Comparison of ENCODE assay signal across 12 mouse cellular contexts in genomic region chr5:35035795-35036194, GRCm38 (mm10). TPM values are rescaled to one million over a fixed set of nuclear protein-coding genes. Genes with fewer than 3 reads are reported as not detected.
DNase-seq lines count a peak whose midpoint lies in the region; ATAC-seq and TF ChIP-seq lines count a peak whose summit lies in the region.
"Had no signal": no experiment of that assay in that cellular context is flagged by ENCODE, and none has a peak within 500 bp of the region (broad histone marks: within the 10 kb centered on the region; RNA-seq: fewer than 3 reads in every experiment).

No protein-coding gene starts in this region.

- no peak overlapping the region for H3K27ac ChIP-seq in kidney, embryonic 15.5 days
- peak overlapping the region; percentile 69 for H3K27ac ChIP-seq in brown adipose tissue, adult 24 weeks (replicated peaks; ENCODE audit: low read depth, low read length)
- peak overlapping the region; percentile 88 for H3K27ac ChIP-seq in heart, postnatal 0 days (ENCODE audit: low read depth)
- H3K27ac ChIP-seq in midbrain, embryonic 10.5 days (replicated peaks): no peak overlapping the region
- H3K27ac ChIP-seq: stomach, embryonic 15.5 days had no signal

- H3K36me3 ChIP-seq in kidney, embryonic 15.5 days: peaks cover 24% of the 10 kb centered on the region
- peaks cover 26% of the 10 kb centered on the region for H3K36me3 ChIP-seq in heart, postnatal 0 days (replicated peaks; ENCODE audit: control insufficient read depth, insufficient read depth, low read length)
- H3K36me3 ChIP-seq in midbrain, embryonic 10.5 days: peaks cover 51% of the 10 kb centered on the region

- peak; percentile 29 for DNase-seq in kidney, adult 9 months
- DNase-seq in heart, postnatal 0 days (ENCODE audit: low spot score): peak; percentile 67
- peak; percentile 52 for DNase-seq in lung, postnatal 25 days (ENCODE audit: low spot score)
- no peak for DNase-seq in retina, embryonic 14.5 days (ENCODE audit: low spot score)
- no peak for DNase-seq in cerebellum, postnatal 14 days
- DNase-seq in midbrain, embryonic 10.5 days (ENCODE audit: low spot score): no peak
- DNase-seq: cerebellum, postnatal 10 days; midbrain, embryonic 14.5 days had no signal

- no peak overlapping the region for H3K4me2 ChIP-seq in kidney, embryonic 15.5 days
- no peak overlapping the region for H3K4me2 ChIP-seq in heart, postnatal 0 days (ENCODE audit: low read depth, low read length)
- H3K4me2 ChIP-seq: stomach, embryonic 15.5 days had no signal

- peaks cover 3% of the 10 kb centered on the region for H3K4me1 ChIP-seq in kidney, embryonic 15.5 days
- peaks cover 23% of the 10 kb centered on the region for H3K4me1 ChIP-seq in brown adipose tissue, adult 24 weeks (ENCODE audit: control insufficient read depth, insufficient read depth, insufficient read length, low read length)
- peaks cover 13% of the 10 kb centered on the region; the same call in 1 of the 2 replicates for H3K4me1 ChIP-seq in heart, postnatal 0 days (ENCODE audit: control insufficient read depth, insufficient read depth)
- H3K4me1 ChIP-seq in midbrain, embryonic 10.5 days: 0 out of 2 replicates have a peak, but pooled peaks cover 3% of the 10 kb centered on the region
- H3K4me1 ChIP-seq: stomach, embryonic 15.5 days had no signal

- H3K4me3 ChIP-seq in kidney, embryonic 15.5 days (replicated peaks): no peak overlapping the region
- no peak overlapping the region for H3K4me3 ChIP-seq in brown adipose tissue, adult 24 weeks (ENCODE audit: insufficient read depth, low read depth, low read length)
- no peak overlapping the region for H3K4me3 ChIP-seq in heart, postnatal 0 days (ENCODE audit: low read depth, low read length)
- no peak overlapping the region for H3K4me3 ChIP-seq in midbrain, embryonic 10.5 days
- H3K4me3 ChIP-seq: stomach, embryonic 15.5 days had no signal

- no peak for ATAC-seq in kidney, embryonic 15.5 days (replicated peaks; ENCODE audit: low FRiP score)
- peak; percentile 75 for ATAC-seq in heart, postnatal 0 days (ENCODE audit: insufficient read depth, low read depth)

- no peak for TF ChIP-seq CTCF in heart, postnatal 0 days (IDR thresholded peaks at IDR 0.05; ENCODE audit: low read depth)

- H3K9me3 ChIP-seq in kidney, embryonic 15.5 days (replicated peaks): no peaks in the 10 kb centered on the region
- H3K9me3 ChIP-seq in heart, postnatal 0 days (replicated peaks; ENCODE audit: control insufficient read depth, low read length): no peaks in the 10 kb centered on the region
- H3K9me3 ChIP-seq in midbrain, embryonic 10.5 days (replicated peaks): no peaks in the 10 kb centered on the region
- H3K9me3 ChIP-seq: stomach, embryonic 15.5 days had no signal

- TF ChIP-seq EP300 in heart, postnatal 0 days (IDR thresholded peaks at IDR 0.05; ENCODE audit: low read depth): 0 out of 2 replicates have a peak, but pooled peaks have one; percentile 82

- H3K27me3 ChIP-seq in kidney, embryonic 15.5 days: no peaks in the 10 kb centered on the region
- H3K27me3 ChIP-seq in heart, postnatal 0 days (ENCODE audit: control insufficient read depth, insufficient read depth, low read length): no peaks in the 10 kb centered on the region
- H3K27me3 ChIP-seq in midbrain, embryonic 10.5 days (ENCODE audit: low read depth, poor library complexity, severe bottlenecking): no peaks in the 10 kb centered on the region
- H3K27me3 ChIP-seq: stomach, embryonic 15.5 days had no signal

- WGBS in kidney, embryonic 15.5 days: 63% methylated on average over 4 of the region's 4 CpGs
- WGBS in heart, postnatal 0 days: 34% methylated on average over 4 of the region's 4 CpGs
- WGBS in midbrain, embryonic 10.5 days: 73% methylated on average over 4 of the region's 4 CpGs

- H3K9ac ChIP-seq in kidney, embryonic 15.5 days: no peak overlapping the region
- H3K9ac ChIP-seq in heart, postnatal 0 days (replicated peaks; ENCODE audit: low read depth, low read length): no peak overlapping the region
- H3K9ac ChIP-seq: stomach, embryonic 15.5 days had no signal

RNA-seq across cellular contexts. Expression of gene Hgfac, which starts 5.5 kb away (rescaled TPM):
- 2.6 and 3.6 TPM in 2 replicates for polyA plus RNA-seq in kidney, embryonic 15.5 days (2015; fragmentation: Nextera tagmentation; extraction: Ambion mirVana)
- not detected in 2 replicates for polyA plus RNA-seq in brown adipose tissue, adult 24 weeks (2012; ENCODE audit: insufficient read depth, insufficient read length, missing spikeins)
- 0.19 TPM in 1 of 2 replicates, not detected in the other for total RNA-seq in heart, postnatal 0 days (2014; rRNA removed; ENCODE audit: low replicate concordance)
- 0.16 and 0.36 TPM in 2 replicates for polyA plus RNA-seq in heart, postnatal 0 days (2015; fragmentation: Nextera tagmentation; extraction: Ambion mirVana)
- 0.28 and 0.53 TPM in 2 replicates for polyA plus RNA-seq in midbrain, embryonic 10.5 days (2016; fragmentation: Nextera tagmentation; extraction: Ambion mirVana)

RNA-seq across cellular contexts. Expression of gene Dok7, which starts 20.8 kb away (rescaled TPM):
- 1.1 TPM in 2 replicates for polyA plus RNA-seq in kidney, embryonic 15.5 days (2015; fragmentation: Nextera tagmentation; extraction: Ambion mirVana)
- polyA plus RNA-seq in brown adipose tissue, adult 24 weeks (2012; ENCODE audit: insufficient read depth, insufficient read length, missing spikeins): 0.46 TPM in 1 of 2 replicates, not detected in the other
- 27.7 and 37.7 TPM in 2 replicates for total RNA-seq in heart, postnatal 0 days (2014; rRNA removed; ENCODE audit: low replicate concordance)
- polyA plus RNA-seq in heart, postnatal 0 days (2015; fragmentation: Nextera tagmentation; extraction: Ambion mirVana): 14.1 and 15.0 TPM in 2 replicates
- polyA plus RNA-seq in midbrain, embryonic 10.5 days (2016; fragmentation: Nextera tagmentation; extraction: Ambion mirVana): 0.27 and 0.42 TPM in 2 replicates
- polyA plus RNA-seq: hindbrain, embryonic 11.5 days had no signal

Comparison
In these comparisons a context has a peak if more than half of its experiments do, and no peak if none do; other contexts are left out.
1. DNase-seq: peak in kidney, adult 9 months (single experiment), heart, postnatal 0 days (single experiment) and lung, postnatal 25 days (single experiment); none in retina, embryonic 14.5 days (single experiment), cerebellum, postnatal 14 days (0 of 2) and midbrain, embryonic 10.5 days (single experiment).
2. H3K27ac ChIP-seq: peak in brown adipose tissue, adult 24 weeks (single experiment) and heart, postnatal 0 days (single experiment); none in kidney, embryonic 15.5 days (single experiment) and midbrain, embryonic 10.5 days (single experiment).